Mouse (Mus musculus) ES-E14 (cell line): ENCODE data around the gene Tns1. TPM values are rescaled to one million over a fixed set of nuclear protein-coding genes. Genes with fewer than 3 reads are reported as not detected.

Source experiments
- DNase-seq: peaks from one replicate; pipeline ENCODE4 v3.0.0-alpha.2; 2013; ENCODE audit warnings: low read depth, low spot score
- H3K27ac ChIP-seq: 2 replicates; pipeline ENCODE4 v1.5.1; 2012; ENCODE audit warnings: low read depth, mild to moderate bottlenecking, low read length, moderate library complexity, mixed read lengths; ENCODE audit not compliant: poor library complexity, insufficient read depth, severe bottlenecking
- H3K36me3 ChIP-seq: 2 replicates; pipeline ENCODE4 v1.6.1; 2012; ENCODE audit warnings: mild to moderate bottlenecking, low read length, moderate library complexity, mixed read lengths; ENCODE audit not compliant: control insufficient read depth, poor library complexity, insufficient read depth, severe bottlenecking
- H3K4me1 ChIP-seq, 2 experiments: fragments of 150-350 bp in 1 of 2; sonication (generic) in 1 of 2; 2 replicates each; pipeline ENCODE4 v1.6.1; 2012; ENCODE audit warnings: low read length in 2 of 2, mild to moderate bottlenecking in 1 of 2, mixed read lengths in 1 of 2; ENCODE audit not compliant: control insufficient read depth in 2 of 2, insufficient read depth in 2 of 2, poor library complexity in 1 of 2
- H3K4me3 ChIP-seq, 2 experiments: fragments of 150-350 bp in 1 of 2; sonication (generic) in 1 of 2; 2 replicates each; pipeline ENCODE4 v1.5.1; 2012; ENCODE audit warnings: low read length in 2 of 2, low read depth in 1 of 2, mild to moderate bottlenecking in 1 of 2, mixed read lengths in 1 of 2; ENCODE audit not compliant: insufficient read depth in 1 of 2, poor library complexity in 1 of 2, severe bottlenecking in 1 of 2
- H3K9ac ChIP-seq: 2 replicates; pipeline ENCODE4 v1.6.1; 2012; ENCODE audit warnings: low read depth, mild to moderate bottlenecking, low read length, mixed read lengths; ENCODE audit not compliant: poor library complexity, insufficient read depth, severe bottlenecking
- H3K9me3 ChIP-seq: fragments of 150-350 bp; sonication (generic); 2 replicates; pipeline ENCODE4 v1.6.1; 2012; ENCODE audit warnings: low read depth, mild to moderate bottlenecking, low read length; ENCODE audit not compliant: control insufficient read depth, insufficient read depth
- CHD2 ChIP-seq: IDR thresholded peaks from 2 replicates; pipeline ENCODE4 v1.6.1; 2014; ENCODE audit warnings: mild to moderate bottlenecking, low read depth, low read length, inconsistent platforms
- HCFC1 ChIP-seq: IDR thresholded peaks from 2 replicates; pipeline ENCODE4 v1.6.1; 2012; ENCODE audit warnings: low read length, inconsistent platforms, borderline replicate concordance; ENCODE audit not compliant: insufficient read depth
- MAFK ChIP-seq: IDR thresholded peaks from 2 replicates; pipeline ENCODE4 v1.6.1; 2014; ENCODE audit warnings: mild to moderate bottlenecking, low read depth, low read length, inconsistent platforms; ENCODE audit not compliant: insufficient read depth
- ZC3H11A ChIP-seq: IDR thresholded peaks from 2 replicates; pipeline ENCODE4 v1.6.1; 2012; ENCODE audit warnings: low read depth, mild to moderate bottlenecking, inconsistent platforms, low read length, borderline replicate concordance
- ZNF384 ChIP-seq: IDR thresholded peaks from 2 replicates; pipeline ENCODE4 v1.6.1; 2012; ENCODE audit warnings: low read depth, low read length, inconsistent platforms
- in situ Hi-C, 2 experiments: fragments of 600-800 bp; cut with MboI; formaldehyde crosslinking; loops; one replicate each; pipeline ENCODE4 v1.15.1; 2025; ENCODE audit warnings: low sequenced_read_pairs in 2 of 2, inconsistent platforms in 1 of 2; ENCODE audit not compliant: unreplicated experiment in 2 of 2
- total RNA-seq: library from RNA; depleted of rRNA; stranded (reverse); fragments of 300-350 nt; gene quantifications from 2 replicates; pipeline ENCODE4 v1.2.3, GENCODE M21; 2012

The Tns1 gene
- total RNA-seq, 1 experiment: 9.5 TPM

- H3K4me1 ChIP-seq: peaks cover 3 to 31% of the 10 kb centered on the region in 2 experiments; a peak in 3 of 4 replicates
- in situ Hi-C loops: no loop called here
- no peak for DNase-seq
- TF ChIP-seq MAFK (no peak), ZC3H11A (no peak), HCFC1 (no peak), CHD2 (no peak), ZNF384 (no peak)
- H3K27ac ChIP-seq: peak overlapping the region; percentile 74; the same call in 1 of the 2 replicates
- H3K4me3 ChIP-seq: 0 out of 4 replicates have a peak overlapping the region, but pooled peaks of 1 of the 2 experiments have one; percentile 8
- peak overlapping the region; percentile 28; the same call in 1 of the 2 replicates for H3K9ac ChIP-seq
- H3K36me3 ChIP-seq: no peaks in the 10 kb centered on the region
- H3K9me3 ChIP-seq: no peaks in the 10 kb centered on the region
Measured at GRCm38 (mm10) chr1:74091611-74092224, 32.5 kb downstream of the Tns1 start.

GRCm38 (mm10) chr1:74091138-74091537, 33.1 kb downstream of the Tns1 start:
- no peaks in the 10 kb centered on the region for H3K36me3 ChIP-seq
- in situ Hi-C loops: no loop called here
- peaks cover 3 to 31% of the 10 kb centered on the region in 2 experiments; a peak in 3 of 4 replicates for H3K4me1 ChIP-seq
- peak overlapping the region in 1 of 2 experiments; percentile 8; a peak in 1 of 4 replicates for H3K4me3 ChIP-seq
- no peak for TF ChIP-seq ZNF384
- TF ChIP-seq MAFK: no peak
- no peak for TF ChIP-seq ZC3H11A
- TF ChIP-seq HCFC1: no peak
- TF ChIP-seq CHD2: no peak
- no peaks in the 10 kb centered on the region for H3K9me3 ChIP-seq
- no peak for DNase-seq
- peak overlapping the region; percentile 28; the same call in 1 of the 2 replicates for H3K9ac ChIP-seq
- H3K27ac ChIP-seq: peak overlapping the region; percentile 74; the same call in 1 of the 2 replicates

GRCm38 (mm10) chr1:74090329-74090728, 33.9 kb downstream of the Tns1 start:
- no peak overlapping the region for H3K27ac ChIP-seq
- in situ Hi-C loops: no loop called here
- no peak overlapping the region for H3K9ac ChIP-seq

GRCm38 (mm10) chr1:74088569-74088968, 35.7 kb downstream of the Tns1 start:
- no peak overlapping the region for H3K27ac ChIP-seq
- TF ChIP-seq CHD2 (no peak), ZC3H11A (no peak), MAFK (no peak), ZNF384 (no peak), HCFC1 (no peak)
- no peaks in the 10 kb centered on the region for H3K36me3 ChIP-seq
- no peak overlapping the region for H3K4me3 ChIP-seq
- in situ Hi-C loops: no loop called here
- H3K9me3 ChIP-seq: no peaks in the 10 kb centered on the region
- H3K9ac ChIP-seq: no peak overlapping the region
- DNase-seq: no peak
- H3K4me1 ChIP-seq: peaks cover 3 to 31% of the 10 kb centered on the region in 2 experiments; a peak in 3 of 4 replicates

More at GRCm38 (mm10) chr1:74090329-74090728, 33.9 kb downstream of the Tns1 start:
- Histone ChIP-seq H3K9me3 (no peaks in the 10 kb centered on the region), H3K4me3 (no peak overlapping the region; a peak in 1 of 4 replicates), H3K36me3 (no peaks in the 10 kb centered on the region), H3K4me1 (peaks cover 3 to 26% of the 10 kb centered on the region in 2 experiments; a peak in 3 of 4 replicates)
- no peak for TF ChIP-seq ZC3H11A
- no peak for DNase-seq
